Mouse (Mus musculus): ENCODE data around the gene Abl1.

DNA sequence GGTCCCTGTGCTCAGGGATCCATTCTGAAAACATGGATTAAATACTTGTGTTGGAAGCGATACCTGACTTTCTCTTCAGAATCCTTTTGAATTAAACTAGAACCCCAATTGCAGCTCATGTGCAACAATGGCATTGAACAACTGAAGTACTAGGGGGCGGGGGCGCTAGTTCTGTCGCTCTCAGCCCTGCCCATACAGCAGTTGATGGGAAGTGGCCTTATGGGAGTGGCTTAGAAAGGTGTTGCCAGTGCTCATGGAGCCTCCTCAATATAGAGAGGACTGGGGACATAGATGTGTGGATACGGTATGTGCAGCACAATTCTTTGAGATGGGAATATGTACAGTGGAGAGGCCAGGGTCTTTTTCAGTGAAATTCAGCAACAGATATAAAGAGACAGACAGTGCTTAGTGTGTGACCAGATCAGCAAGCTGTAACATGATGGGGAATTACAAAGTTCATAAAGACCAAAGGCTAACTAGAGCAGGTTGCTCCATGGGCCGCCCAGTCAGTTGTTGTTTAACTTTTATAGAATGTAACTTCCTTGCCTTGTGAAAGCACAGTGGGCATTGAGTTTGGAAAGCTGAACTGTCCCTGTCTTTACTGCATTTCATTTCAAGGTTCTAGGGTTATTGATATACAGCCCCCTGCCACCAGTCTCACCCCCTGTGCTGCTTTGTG lies 31.2 kb downstream of the Abl1 start:
- no peak for TF ChIP-seq CTCF (IDR thresholded peaks at IDR 0.05; ENCODE audit: extremely low read depth, insufficient read depth, low read length)
- no peak for TF ChIP-seq POLR2A (IDR thresholded peaks at IDR 0.05; ENCODE audit: extremely low read depth, insufficient read depth, low read length)
